Mouse (Mus musculus) forebrain, embryonic 11.5 days (tissue): ENCODE measurements around the gene Map9. TPM values are rescaled to one million over a fixed set of nuclear protein-coding genes. Genes with fewer than 3 reads are reported as not detected.
"Not testable (repeated sequence)": the region's sequence is repeated elsewhere in the genome, so short reads cannot be mapped to it uniquely, and the experiment has no call there.

Experiments used
- ATAC-seq: fragments of 200-750 bp; cut with Nextera tagmentation; replicated peaks from 2 replicates; pipeline ENCODE4 v1.8.0; 2017; ENCODE audit warnings: moderate TSS enrichment; ENCODE audit not compliant: low FRiP score
- DNase-seq: peaks from one replicate; pipeline ENCODE4 v3.0.0-alpha.2; 2017; ENCODE audit warnings: low spot score
- H3K27ac ChIP-seq: fragments of 300-500 bp; sonication (generic); 2 replicates; pipeline ENCODE4 v1.5.1; 2014; ENCODE audit warnings: low read depth, low read length
- H3K27me3 ChIP-seq: fragments of 300-500 bp; sonication (generic); 2 replicates; pipeline ENCODE4 v1.6.1; 2014; ENCODE audit warnings: mild to moderate bottlenecking, low read length, mixed read lengths; ENCODE audit not compliant: control insufficient read depth, insufficient read depth
- H3K36me3 ChIP-seq: fragments of 300-500 bp; sonication (generic); 2 replicates; pipeline ENCODE4 v1.6.1; 2014; ENCODE audit warnings: mild to moderate bottlenecking, low read length, moderate library complexity, mixed read lengths; ENCODE audit not compliant: control insufficient read depth, insufficient read depth
- H3K4me1 ChIP-seq: fragments of 300-500 bp; sonication (generic); replicated peaks from 2 replicates; pipeline ENCODE4 v1.6.1; 2014; ENCODE audit warnings: low read length, mixed read lengths; ENCODE audit not compliant: control insufficient read depth, insufficient read depth
- H3K4me2 ChIP-seq: fragments of 300-500 bp; sonication (generic); 2 replicates; pipeline ENCODE4 v1.6.1; 2014; ENCODE audit warnings: low read depth, mild to moderate bottlenecking, low read length, moderate library complexity, mixed read lengths; ENCODE audit not compliant: severe bottlenecking
- H3K4me3 ChIP-seq: fragments of 300-500 bp; sonication (generic); 2 replicates; pipeline ENCODE4 v1.5.1; 2014; ENCODE audit warnings: low read depth, low read length
- H3K9ac ChIP-seq: fragments of 300-500 bp; sonication (generic); 2 replicates; pipeline ENCODE4 v1.6.1; 2014; ENCODE audit warnings: low read length
- H3K9me3 ChIP-seq: fragments of 300-500 bp; sonication (generic); 2 replicates; pipeline ENCODE4 v1.6.1; 2016; ENCODE audit warnings: low read length, mixed read lengths; ENCODE audit not compliant: control insufficient read depth
- WGBS: fragments of 180-500 bp; shearing (Covaris S2); extraction: QIAGEN DNeasy Blood & Tissue Kit; methylation state at CpG from one replicate; pipeline ENCODE4 v1.1.7; 2014; 5-methylcytosine and 5-hydroxymethylcytosine counted together
- polyA plus RNA-seq: library from polyadenylated mRNA; unstranded; fragments of >200 nt; fragmentation: Nextera tagmentation; extraction: Ambion mirVana; gene quantifications from 2 replicates; pipeline ENCODE4 v1.2.1, GENCODE M21; 2014

Map9 gene
- polyA plus RNA-seq, 1 experiment from 2014 or later = 15.0 TPM

DNA sequence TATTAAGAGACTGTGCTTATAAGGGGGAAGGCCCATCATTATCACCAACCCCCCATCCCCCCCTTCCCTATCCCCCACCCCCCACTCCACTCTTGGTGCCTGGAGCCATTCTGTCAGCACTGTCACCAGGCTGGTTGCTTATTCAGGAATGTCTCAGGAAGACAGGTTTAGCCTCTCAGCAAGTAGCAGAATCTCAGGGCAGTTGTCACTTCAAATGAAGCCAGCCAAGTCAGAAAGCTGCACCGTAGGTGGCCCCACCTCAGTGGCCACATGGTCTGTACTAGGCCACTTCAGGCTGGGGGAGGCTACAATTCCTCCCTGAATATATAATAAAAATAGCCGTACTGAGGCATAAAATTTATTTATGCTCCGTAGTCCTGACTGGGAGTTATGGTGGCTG is 83.1 kb downstream of the Map9 start:
- 51% methylated on average over 3 of the region's 3 CpGs for WGBS
- no peaks in the 10 kb centered on the region for H3K36me3 ChIP-seq
- ATAC-seq (no peak), DNase-seq (no peak)
- no peak overlapping the region for H3K27ac ChIP-seq
- H3K9me3 ChIP-seq = no peaks in the 10 kb centered on the region
- no peaks in the 10 kb centered on the region for H3K27me3 ChIP-seq
- no peak overlapping the region for H3K9ac ChIP-seq
- H3K4me3 ChIP-seq = no peak overlapping the region
- no peak overlapping the region for H3K4me2 ChIP-seq
- H3K4me1 ChIP-seq = no peaks in the 10 kb centered on the region

DNA sequence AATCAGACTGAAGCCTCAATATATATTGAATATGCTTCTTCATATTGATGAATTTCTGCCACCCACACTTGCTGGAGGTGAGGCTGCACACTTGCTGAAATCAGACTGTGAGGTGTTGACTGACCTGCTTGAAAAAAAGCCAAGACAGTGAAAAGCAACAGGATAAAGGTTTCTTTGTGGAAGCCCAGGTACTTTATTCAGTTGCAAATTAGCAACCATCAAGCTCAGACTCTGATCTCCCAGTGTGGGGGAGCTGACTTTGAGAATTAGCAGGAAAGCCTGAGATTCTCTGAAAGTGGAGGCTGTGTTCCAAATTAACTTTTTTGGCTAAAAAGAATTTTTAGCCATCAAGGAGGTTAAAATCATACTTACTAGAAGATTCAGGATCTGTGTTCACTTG is 83.8 kb downstream of the Map9 start:
- H3K4me1 ChIP-seq, ATAC-seq, H3K9me3 ChIP-seq, H3K36me3 ChIP-seq, H3K27ac ChIP-seq, H3K4me3 ChIP-seq, H3K9ac ChIP-seq, H3K4me2 ChIP-seq, H3K27me3 ChIP-seq, DNase-seq: not testable (repeated sequence)

Other genes starting within 250 kb of the Map9 start
- 2.4 and 2.6 TPM in 2 replicates for gene Gucy1a1, start 212.3 kb upstream of the Map9 start, polyA plus RNA-seq
- gene Npy2r, start 190.0 kb downstream of the Map9 start, polyA plus RNA-seq = 0.09 and 0.13 TPM in 2 replicates